Mouse (Mus musculus): Measurements from ENCODE around the gene Spata13. TPM values are rescaled to one million over a fixed set of nuclear protein-coding genes. Genes with fewer than 3 reads are reported as not detected.
A peak's percentile ranks its signal among the peaks of the same experiment; 100 is the strongest.

Gene Spata13
- polyA plus RNA-seq, 1 experiment from 2014 or later = 16.1 TPM

- Histone ChIP-seq H3K4me1 (ENCODE audit: control insufficient read depth, insufficient read depth, low read length) (no peaks in the 10 kb centered on the region), H3K4me3 (ENCODE audit: low read depth, low read length) (no peak overlapping the region), H3K27ac (replicated peaks; ENCODE audit: low read depth, low read length) (no peak overlapping the region), H3K27me3 (ENCODE audit: control insufficient read depth, insufficient read depth, low read length) (no peaks in the 10 kb centered on the region), H3K36me3 (ENCODE audit: control insufficient read depth, insufficient read depth, low read length) (no peaks in the 10 kb centered on the region; the same call in 1 of the 2 replicates), H3K4me2 (ENCODE audit: low read depth, severe bottlenecking) (no peak overlapping the region), H3K9me3 (ENCODE audit: control insufficient read depth, low read length) (no peaks in the 10 kb centered on the region), H3K9ac (ENCODE audit: low read length) (no peak overlapping the region)
- DNase-seq (ENCODE audit: low spot score) (no peak), ATAC-seq (ENCODE audit: insufficient number of reproducible peaks, low FRiP score, low TSS enrichment, low read depth) (no peak)
- WGBS = 55% methylated on average over 9 of the region's 9 CpGs
Observed at GRCm38 (mm10) chr14:60799762-60800728, 166.2 kb downstream of the Spata13 start.

- no peak overlapping the region for H3K4me2 ChIP-seq (ENCODE audit: low read depth, severe bottlenecking)
- 95% methylated on average over 13 of the region's 13 CpGs for WGBS
- no peak for ATAC-seq (ENCODE audit: insufficient number of reproducible peaks, low FRiP score, low TSS enrichment, low read depth)
- H3K4me3 ChIP-seq (ENCODE audit: low read depth, low read length) = no peak overlapping the region
- H3K27ac ChIP-seq (replicated peaks; ENCODE audit: low read depth, low read length) = no peak overlapping the region
- peaks cover 3% of the 10 kb centered on the region for H3K4me1 ChIP-seq (ENCODE audit: control insufficient read depth, insufficient read depth, low read length)
- no peaks in the 10 kb centered on the region for H3K9me3 ChIP-seq (ENCODE audit: control insufficient read depth, low read length)
- H3K36me3 ChIP-seq (ENCODE audit: control insufficient read depth, insufficient read depth, low read length) = no peaks in the 10 kb centered on the region; the same call in 1 of the 2 replicates
- DNase-seq (ENCODE audit: low spot score) = no peak
- no peak overlapping the region for H3K9ac ChIP-seq (ENCODE audit: low read length)
- no peaks in the 10 kb centered on the region for H3K27me3 ChIP-seq (ENCODE audit: control insufficient read depth, insufficient read depth, low read length)
Observed at GRCm38 (mm10) chr14:60802026-60802425, 168.2 kb downstream of the Spata13 start.

- no peak overlapping the region for H3K4me2 ChIP-seq (ENCODE audit: low read depth, severe bottlenecking)
- DNase-seq (ENCODE audit: low spot score) (no peak), ATAC-seq (ENCODE audit: insufficient number of reproducible peaks, low FRiP score, low TSS enrichment, low read depth) (no peak)
- H3K36me3 ChIP-seq (ENCODE audit: control insufficient read depth, insufficient read depth, low read length) = no peaks in the 10 kb centered on the region; the same call in 1 of the 2 replicates
- WGBS = 90% methylated on average over 9 of the region's 9 CpGs
- H3K27me3 ChIP-seq (ENCODE audit: control insufficient read depth, insufficient read depth, low read length) = no peaks in the 10 kb centered on the region
- no peak overlapping the region for H3K4me3 ChIP-seq (ENCODE audit: low read depth, low read length)
- no peak overlapping the region for H3K9ac ChIP-seq (ENCODE audit: low read length)
- H3K4me1 ChIP-seq (ENCODE audit: control insufficient read depth, insufficient read depth, low read length) = peaks cover 5% of the 10 kb centered on the region
- no peaks in the 10 kb centered on the region for H3K9me3 ChIP-seq (ENCODE audit: control insufficient read depth, low read length)
- no peak overlapping the region for H3K27ac ChIP-seq (replicated peaks; ENCODE audit: low read depth, low read length)
Observed at GRCm38 (mm10) chr14:60804978-60805377, 171.2 kb downstream of the Spata13 start.

GRCm38 (mm10) chr14:60805871-60806270 lies 172.1 kb downstream of the Spata13 start:
- H3K9me3 ChIP-seq (ENCODE audit: control insufficient read depth, low read length) = no peaks in the 10 kb centered on the region
- H3K9ac ChIP-seq (ENCODE audit: low read length) = no peak overlapping the region
- H3K4me3 ChIP-seq (ENCODE audit: low read depth, low read length) = no peak overlapping the region
- H3K4me2 ChIP-seq (ENCODE audit: low read depth, severe bottlenecking) = no peak overlapping the region
- H3K4me1 ChIP-seq (ENCODE audit: control insufficient read depth, insufficient read depth, low read length) = peaks cover 5% of the 10 kb centered on the region
- no peak for ATAC-seq (ENCODE audit: insufficient number of reproducible peaks, low FRiP score, low TSS enrichment, low read depth)
- 85% methylated on average over 1 of the region's 1 CpGs for WGBS
- DNase-seq (ENCODE audit: low spot score) = no peak
- no peaks in the 10 kb centered on the region; the same call in 1 of the 2 replicates for H3K36me3 ChIP-seq (ENCODE audit: control insufficient read depth, insufficient read depth, low read length)
- H3K27me3 ChIP-seq (ENCODE audit: control insufficient read depth, insufficient read depth, low read length) = no peaks in the 10 kb centered on the region
- H3K27ac ChIP-seq (replicated peaks; ENCODE audit: low read depth, low read length) = no peak overlapping the region

GRCm38 (mm10) chr14:60806891-60807344 lies 173.1 kb downstream of the Spata13 start:
- Histone ChIP-seq H3K27me3 (ENCODE audit: control insufficient read depth, insufficient read depth, low read length) (no peaks in the 10 kb centered on the region), H3K36me3 (ENCODE audit: control insufficient read depth, insufficient read depth, low read length) (no peaks in the 10 kb centered on the region), H3K4me2 (ENCODE audit: low read depth, severe bottlenecking) (no peak overlapping the region), H3K27ac (replicated peaks; ENCODE audit: low read depth, low read length) (no peak overlapping the region; the same call in 1 of the 2 replicates), H3K9me3 (ENCODE audit: control insufficient read depth, low read length) (no peaks in the 10 kb centered on the region), H3K4me3 (ENCODE audit: low read depth, low read length) (no peak overlapping the region), H3K9ac (ENCODE audit: low read length) (no peak overlapping the region), H3K4me1 (ENCODE audit: control insufficient read depth, insufficient read depth, low read length) (peaks cover 5% of the 10 kb centered on the region)
- ATAC-seq (ENCODE audit: insufficient number of reproducible peaks, low FRiP score, low TSS enrichment, low read depth) (no peak; the same call in 1 of the 2 replicates), DNase-seq (ENCODE audit: low spot score) (peak; percentile 50)
- 13% methylated on average over 11 of the region's 11 CpGs for WGBS

GRCm38 (mm10) chr14:60809881-60810280 lies 176.1 kb downstream of the Spata13 start:
- Histone ChIP-seq H3K9me3 (ENCODE audit: control insufficient read depth, low read length) (no peaks in the 10 kb centered on the region), H3K36me3 (ENCODE audit: control insufficient read depth, insufficient read depth, low read length) (no peaks in the 10 kb centered on the region), H3K27ac (replicated peaks; ENCODE audit: low read depth, low read length) (no peak overlapping the region), H3K4me3 (ENCODE audit: low read depth, low read length) (no peak overlapping the region), H3K27me3 (ENCODE audit: control insufficient read depth, insufficient read depth, low read length) (no peaks in the 10 kb centered on the region), H3K4me1 (ENCODE audit: control insufficient read depth, insufficient read depth, low read length) (peaks cover 5% of the 10 kb centered on the region), H3K4me2 (ENCODE audit: low read depth, severe bottlenecking) (no peak overlapping the region), H3K9ac (ENCODE audit: low read length) (no peak overlapping the region)
- DNase-seq (ENCODE audit: low spot score) (no peak), ATAC-seq (ENCODE audit: insufficient number of reproducible peaks, low FRiP score, low TSS enrichment, low read depth) (no peak)
- 91% methylated on average over 8 of the region's 8 CpGs for WGBS

GRCm38 (mm10) chr14:60811547-60811946 lies 177.7 kb downstream of the Spata13 start:
- Histone ChIP-seq H3K9me3 (ENCODE audit: control insufficient read depth, low read length) (no peaks in the 10 kb centered on the region), H3K4me3 (ENCODE audit: low read depth, low read length) (no peak overlapping the region), H3K36me3 (ENCODE audit: control insufficient read depth, insufficient read depth, low read length) (no peaks in the 10 kb centered on the region), H3K27me3 (ENCODE audit: control insufficient read depth, insufficient read depth, low read length) (no peaks in the 10 kb centered on the region), H3K27ac (replicated peaks; ENCODE audit: low read depth, low read length) (no peak overlapping the region), H3K4me1 (ENCODE audit: control insufficient read depth, insufficient read depth, low read length) (peaks cover 5% of the 10 kb centered on the region), H3K4me2 (ENCODE audit: low read depth, severe bottlenecking) (no peak overlapping the region), H3K9ac (ENCODE audit: low read length) (no peak overlapping the region)
- DNase-seq (ENCODE audit: low spot score) (no peak), ATAC-seq (ENCODE audit: insufficient number of reproducible peaks, low FRiP score, low TSS enrichment, low read depth) (no peak)
- 89% methylated on average over 4 of the region's 4 CpGs for WGBS

Measured in limb, embryonic 11.5 days (tissue).